Mouse (Mus musculus) embryonic fibroblast, embryonic 13.5 days (primary cell): Measurements from ENCODE around the gene Pds5b. TPM values are rescaled to one million over a fixed set of nuclear protein-coding genes. Genes with fewer than 3 reads are reported as not detected.
"Not testable (repeated sequence)": the region's sequence is repeated elsewhere in the genome, so short reads cannot be mapped to it uniquely, and the experiment has no call there.

Experiments
- H3K27ac ChIP-seq: 2 replicates; pipeline ENCODE4 v1.5.1; 2012; ENCODE audit warnings: low read length, control low read depth, inconsistent platforms; ENCODE audit not compliant: insufficient read depth
- H3K4me1 ChIP-seq: 2 replicates; pipeline ENCODE4 v1.6.1; 2011; ENCODE audit warnings: low read length; ENCODE audit not compliant: control insufficient read depth, insufficient read depth
- H3K4me3 ChIP-seq: 2 replicates; pipeline ENCODE4 v1.5.1; 2011; ENCODE audit warnings: mild to moderate bottlenecking, control low read depth, low read length; ENCODE audit not compliant: insufficient read depth
- CTCF ChIP-seq: IDR thresholded peaks from 2 replicates; pipeline ENCODE4 v1.5.1; 2011; ENCODE audit warnings: mild to moderate bottlenecking, control low read depth, low read length, moderate library complexity, borderline replicate concordance; ENCODE audit not compliant: insufficient read depth
- POLR2A ChIP-seq: IDR thresholded peaks from 2 replicates; pipeline ENCODE4 v1.6.1; 2011; ENCODE audit warnings: low read depth, mild to moderate bottlenecking, control low read depth, low read length, moderate library complexity
- polyA plus RNA-seq: library from polyadenylated mRNA; stranded (reverse); fragments of >200 nt; gene quantifications from 2 replicates; pipeline ENCODE4 v1.2.4, GENCODE M21; 2011; ENCODE audit warnings: low read depth; ENCODE audit not compliant: missing spikeins, insufficient read length

The Pds5b gene
- polyA plus RNA-seq, 1 experiment, result 50.7 TPM

DNA sequence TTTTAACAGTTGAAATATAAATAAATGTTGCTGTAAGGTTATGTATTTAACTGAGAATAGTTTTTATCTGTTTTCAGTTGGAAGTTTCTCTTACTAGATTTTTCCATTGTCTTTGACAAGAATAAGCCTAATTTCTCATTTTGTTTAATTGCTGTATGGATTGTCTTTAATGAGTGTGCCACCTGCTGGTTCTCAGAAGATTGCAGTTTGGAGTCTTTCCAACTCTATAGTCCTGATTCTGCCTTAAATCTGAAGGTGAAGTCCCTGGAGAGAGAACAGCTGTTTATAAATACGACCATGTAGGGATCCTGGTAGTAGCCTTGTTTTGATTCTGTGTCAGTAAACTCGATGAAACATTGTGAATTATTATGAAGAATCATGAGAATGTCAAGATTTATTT, 29.2 kb downstream of the Pds5b start:
- H3K4me3 ChIP-seq, result no peak overlapping the region
- no peak for TF ChIP-seq POLR2A
- TF ChIP-seq CTCF, result no peak
- peaks cover 6% of the 10 kb centered on the region; the same call in 1 of the 2 replicates for H3K4me1 ChIP-seq
- H3K27ac ChIP-seq, result no peak overlapping the region

DNA sequence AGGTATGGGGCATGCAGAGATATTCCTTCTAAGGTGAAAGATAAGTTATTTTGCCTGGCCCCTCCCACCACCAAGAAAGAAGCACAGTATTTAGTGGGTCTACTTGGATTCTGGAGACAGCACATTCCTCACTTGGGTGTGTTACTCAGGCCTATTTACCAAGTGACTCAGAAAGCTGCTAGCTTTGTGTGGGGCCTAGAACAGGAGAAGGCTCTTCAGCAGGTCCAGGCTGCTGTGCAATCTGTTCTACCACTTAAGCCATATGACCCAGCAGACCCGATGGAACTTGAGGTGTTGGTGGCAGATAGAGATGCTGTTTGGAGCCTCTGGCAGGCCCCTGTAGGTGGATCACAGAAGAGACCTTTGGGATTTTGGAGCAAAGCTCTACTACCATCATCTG, 33.1 kb downstream of the Pds5b start:
- H3K4me3 ChIP-seq, H3K27ac ChIP-seq, H3K4me1 ChIP-seq: not testable (repeated sequence)

DNA sequence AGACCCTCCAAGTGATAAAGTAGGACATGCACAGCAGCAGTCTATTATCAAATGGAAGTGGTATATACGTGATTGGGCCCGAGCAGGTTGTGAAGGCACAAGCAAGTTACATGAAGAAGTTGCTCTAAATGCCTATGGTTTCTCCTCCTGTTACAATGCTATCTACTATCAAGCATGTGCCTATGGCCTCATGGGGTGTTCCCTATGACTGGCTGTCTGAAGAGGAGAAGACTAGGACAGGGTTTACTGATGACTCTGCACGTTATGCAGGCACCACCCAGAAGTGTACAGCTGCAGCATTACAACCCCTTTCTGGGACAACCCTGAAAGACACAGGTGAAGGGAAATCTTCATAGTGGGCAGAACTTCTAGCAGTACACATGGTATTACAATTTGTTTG, 33.6 kb downstream of the Pds5b start:
- H3K4me1 ChIP-seq, H3K27ac ChIP-seq, H3K4me3 ChIP-seq: not testable (repeated sequence)

DNA sequence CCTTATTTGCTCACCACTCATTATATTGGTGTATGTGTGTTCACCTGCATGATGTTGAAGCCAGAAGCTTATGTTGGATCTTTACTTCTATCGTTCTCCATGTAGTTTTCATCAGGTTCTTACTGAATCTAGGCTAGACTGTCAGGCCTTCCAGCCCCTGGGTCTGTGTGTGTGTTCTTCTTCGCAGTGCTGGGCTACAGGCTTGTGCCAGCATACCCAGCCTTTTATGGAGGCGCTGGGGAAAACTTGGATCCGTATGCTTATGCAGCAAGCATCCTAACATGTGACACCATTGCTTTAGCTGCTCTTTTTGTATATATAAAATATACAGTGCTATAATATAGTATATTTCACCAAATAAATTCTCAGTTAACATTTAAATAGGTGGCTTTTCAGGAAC, 38.0 kb downstream of the Pds5b start:
- Histone ChIP-seq H3K27ac (no peak overlapping the region), H3K4me1 (0 out of 2 replicates have a peak, but pooled peaks cover 4% of the 10 kb centered on the region)
- TF ChIP-seq POLR2A, result no peak
- no peak for TF ChIP-seq CTCF

DNA sequence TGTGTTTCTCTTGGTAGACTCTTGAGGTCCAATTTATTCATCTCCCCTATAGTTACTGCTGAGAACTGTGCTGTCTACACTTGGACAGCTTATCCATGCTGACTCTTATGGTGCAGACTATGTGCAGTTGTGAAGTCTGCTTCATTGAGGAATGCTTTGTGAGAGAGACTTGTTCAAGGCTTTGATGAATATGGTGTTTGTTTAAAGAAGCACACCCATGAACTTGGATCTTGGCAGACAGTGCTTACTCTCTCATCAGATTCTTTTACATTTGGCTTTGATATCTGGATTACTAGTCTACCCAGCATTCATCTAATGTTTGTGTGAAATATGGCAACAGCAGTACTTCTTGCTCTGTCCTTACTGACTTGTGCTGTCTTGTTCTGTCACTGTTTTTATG, 39.9 kb downstream of the Pds5b start:
- no peak overlapping the region for H3K27ac ChIP-seq
- TF ChIP-seq POLR2A (no peak), CTCF (no peak)

More for the DNA sequence above, 38.0 kb downstream of the Pds5b start:
- H3K4me3 ChIP-seq, result no peak overlapping the region

DNA sequence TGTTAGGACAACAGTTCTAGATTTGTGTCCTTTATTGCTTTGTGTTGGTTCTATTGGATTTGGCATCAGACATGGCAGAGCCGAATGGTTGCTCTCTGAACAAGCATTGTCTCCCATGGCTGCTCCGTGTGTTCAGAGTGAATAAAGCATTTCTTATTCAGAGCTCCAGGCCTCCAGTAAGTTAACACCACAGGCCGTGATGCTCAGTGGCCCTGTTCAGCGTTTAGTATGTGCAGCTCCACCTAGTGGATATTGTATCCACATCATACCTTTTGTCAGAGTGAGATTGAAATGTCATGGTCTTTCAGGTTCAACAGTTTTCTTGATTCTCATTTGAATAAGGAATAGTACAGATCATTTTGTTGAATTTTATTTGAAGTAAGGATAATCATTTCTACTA, 44.2 kb downstream of the Pds5b start:
- TF ChIP-seq POLR2A, result no peak
- peak; percentile 48; the same call in 1 of the 2 replicates for TF ChIP-seq CTCF

More for the DNA sequence above, 39.9 kb downstream of the Pds5b start:
- Histone ChIP-seq H3K4me3 (no peak overlapping the region), H3K4me1 (no peaks in the 10 kb centered on the region)

DNA sequence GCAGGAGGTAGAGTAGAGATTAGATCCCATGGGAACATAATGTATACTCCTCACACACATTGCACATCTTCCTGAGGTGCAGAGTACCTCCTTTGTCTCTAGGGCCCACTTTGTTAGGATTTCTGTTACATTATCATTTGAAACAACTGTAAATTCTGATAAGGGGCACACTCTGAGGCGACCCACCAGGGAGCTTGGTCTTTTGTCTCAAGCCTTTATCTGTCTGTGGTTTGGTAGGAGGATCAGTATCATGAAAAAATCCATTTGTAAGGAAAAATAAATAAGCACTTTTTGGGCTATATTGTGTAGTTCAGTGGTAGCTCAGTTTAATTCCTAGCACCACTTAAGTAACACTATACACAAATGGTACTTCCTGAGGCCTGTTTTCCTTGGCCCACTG, 51.1 kb downstream of the Pds5b start:
- TF ChIP-seq POLR2A, result no peak
- TF ChIP-seq CTCF, result no peak
- Histone ChIP-seq H3K4me1 (no peaks in the 10 kb centered on the region), H3K27ac (no peak overlapping the region), H3K4me3 (no peak overlapping the region)

More for the DNA sequence above, 44.2 kb downstream of the Pds5b start:
- Histone ChIP-seq H3K4me3 (no peak overlapping the region), H3K27ac (no peak overlapping the region), H3K4me1 (no peaks in the 10 kb centered on the region)

DNA sequence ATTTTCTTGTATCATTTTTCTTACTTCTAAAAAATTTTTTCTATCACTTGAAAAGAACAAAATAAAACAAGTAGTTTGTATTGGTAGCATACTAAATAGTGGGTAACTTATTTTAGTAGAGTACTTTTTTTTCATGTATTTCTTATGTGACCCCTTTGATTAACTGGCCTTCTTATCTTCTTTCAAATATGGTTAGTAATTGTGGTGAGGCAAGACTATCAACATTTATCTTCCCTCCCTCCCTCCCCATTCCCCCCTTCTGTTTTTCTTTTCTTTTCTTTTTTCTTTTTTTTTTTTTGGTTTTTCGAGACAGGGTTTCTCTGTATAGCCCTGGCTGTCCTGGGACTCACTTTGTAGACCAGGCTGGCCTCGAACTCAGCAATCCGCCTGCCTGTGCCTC, 63.5 kb downstream of the Pds5b start:
- H3K4me3 ChIP-seq, H3K27ac ChIP-seq, H3K4me1 ChIP-seq: not testable (repeated sequence)

DNA sequence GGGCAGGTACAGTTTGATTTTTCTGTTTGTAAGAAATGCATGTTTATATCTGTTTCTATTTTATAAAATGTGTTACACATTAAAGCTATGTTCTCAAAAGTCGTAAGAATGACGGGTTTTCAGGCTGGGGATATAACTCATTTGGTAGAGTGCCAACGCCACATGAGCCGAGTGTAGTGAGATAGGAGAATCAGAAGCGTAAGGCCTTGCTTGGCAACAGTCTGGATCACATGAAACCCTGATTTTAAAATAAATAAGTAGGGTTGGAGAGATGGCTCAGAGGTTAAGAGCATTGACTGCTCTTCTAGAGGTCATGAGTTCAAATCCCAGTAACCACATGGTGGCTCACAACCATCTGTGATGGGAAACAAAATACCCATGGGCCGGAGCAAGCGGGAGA, 65.8 kb downstream of the Pds5b start:
- TF ChIP-seq CTCF, result no peak
- TF ChIP-seq POLR2A, result no peak
- no peaks in the 10 kb centered on the region for H3K4me1 ChIP-seq
- H3K27ac ChIP-seq, result no peak overlapping the region
- H3K4me3 ChIP-seq, result no peak overlapping the region

DNA sequence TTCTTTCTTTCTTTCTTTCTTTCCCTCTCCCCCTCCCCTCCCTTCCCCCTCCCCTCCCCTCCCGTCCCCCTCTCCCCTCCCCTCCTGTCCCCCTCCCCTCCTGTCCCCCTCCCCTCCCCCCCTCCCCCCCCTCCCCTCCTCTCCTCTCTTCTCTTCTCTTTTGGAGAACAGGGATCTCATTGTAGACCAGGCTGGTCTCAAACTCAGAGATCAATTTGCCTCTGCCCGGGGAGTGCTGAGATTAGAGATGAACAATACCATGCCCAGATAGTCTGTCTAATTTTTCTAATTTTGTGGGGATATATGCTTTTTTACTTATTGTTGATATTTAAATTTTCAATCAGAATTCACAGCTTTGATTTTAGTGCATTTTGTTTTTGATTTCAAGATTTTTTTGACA, 67.1 kb downstream of the Pds5b start:
- H3K4me3 ChIP-seq, result no peak overlapping the region
- TF ChIP-seq CTCF (no peak), POLR2A (no peak)
- no peak overlapping the region for H3K27ac ChIP-seq
- no peaks in the 10 kb centered on the region for H3K4me1 ChIP-seq

DNA sequence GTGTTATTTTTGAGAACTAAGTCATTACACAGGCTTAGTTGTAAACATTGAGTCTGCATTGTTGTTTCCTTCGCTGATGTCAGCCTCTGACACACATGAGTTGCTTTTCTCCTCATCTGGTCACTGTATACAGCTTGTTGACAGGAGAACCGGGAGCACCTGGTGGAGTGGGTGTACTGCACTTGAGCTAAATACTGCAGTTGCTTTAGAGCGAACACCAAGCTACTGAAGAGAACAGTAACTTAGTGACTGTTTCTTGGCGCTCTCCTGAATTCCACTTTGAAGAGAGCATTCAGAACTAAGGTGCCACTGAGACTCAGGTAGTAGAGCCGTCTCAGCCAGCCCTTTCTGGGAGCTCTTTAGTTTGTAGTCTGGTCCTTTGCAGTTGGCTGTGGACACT, 83.1 kb downstream of the Pds5b start:
- TF ChIP-seq CTCF (no peak), POLR2A (no peak)
- Histone ChIP-seq H3K4me3 (no peak overlapping the region), H3K4me1 (no peaks in the 10 kb centered on the region), H3K27ac (no peak overlapping the region)

DNA sequence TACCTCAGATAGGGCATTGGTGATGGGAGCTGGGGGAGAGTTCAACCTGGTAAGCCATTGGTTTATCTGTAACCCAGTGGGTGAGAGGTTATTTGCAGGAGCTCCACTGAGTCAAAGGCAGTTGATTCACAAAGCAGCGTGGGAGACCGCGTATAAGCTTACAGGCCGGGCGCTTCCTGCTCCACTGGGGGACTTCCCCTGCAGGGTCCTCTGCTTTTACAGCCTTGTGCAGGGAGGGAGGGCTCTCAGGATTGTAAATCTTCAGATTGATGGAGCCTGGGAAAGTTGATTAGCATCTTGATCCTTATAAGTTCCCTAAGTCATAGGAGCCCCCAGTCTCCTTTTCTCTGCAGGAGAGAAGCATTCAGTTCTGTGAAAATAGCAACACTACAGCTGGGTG, 98.9 kb downstream of the Pds5b start:
- Histone ChIP-seq H3K4me1 (no peaks in the 10 kb centered on the region), H3K4me3 (no peak overlapping the region), H3K27ac (no peak overlapping the region)
- no peak for TF ChIP-seq POLR2A
- no peak for TF ChIP-seq CTCF
